Mouse (Mus musculus): ENCODE results near the gene Arhgef39. TPM values are rescaled to one million over a fixed set of nuclear protein-coding genes. Genes with fewer than 3 reads are reported as not detected.
A peak's percentile ranks its signal among the peaks of the same experiment; 100 is the strongest.

The Arhgef39 gene
- polyA plus RNA-seq, 1 experiment from 2014 or later = 42.5 TPM

DNA sequence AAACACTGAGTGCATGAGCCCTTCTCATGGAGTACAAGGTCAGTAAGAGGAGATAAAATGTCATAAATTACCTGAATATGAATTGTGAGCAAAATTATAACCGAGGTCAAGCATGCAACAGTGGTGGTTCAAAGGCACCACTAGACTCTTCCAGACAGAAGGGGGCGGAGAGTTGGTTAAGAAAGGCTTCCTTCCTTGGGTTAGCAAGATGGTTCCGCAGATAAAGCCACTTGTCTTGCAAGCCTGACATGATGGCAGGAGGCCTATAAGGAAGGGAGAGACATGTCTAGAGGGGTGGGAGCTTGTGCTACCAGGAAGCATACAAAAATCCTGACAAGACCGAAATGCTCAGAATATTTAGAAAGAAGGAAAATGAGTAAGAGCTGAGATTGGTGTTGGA lies 4.8 kb upstream of the Arhgef39 start:
- Histone ChIP-seq H3K4me1 (replicated peaks; ENCODE audit: control insufficient read depth, insufficient read depth, low read length) (peaks cover 14% of the 10 kb centered on the region; the same call in 1 of the 2 replicates), H3K9ac (ENCODE audit: low read length) (no peak overlapping the region), H3K4me3 (ENCODE audit: low read depth, low read length) (no peak overlapping the region), H3K27ac (ENCODE audit: low read depth) (no peak overlapping the region), H3K4me2 (ENCODE audit: low read length) (no peak overlapping the region), H3K27me3 (replicated peaks; ENCODE audit: control insufficient read depth, insufficient read depth, low read length) (no peaks in the 10 kb centered on the region), H3K9me3 (ENCODE audit: control insufficient read depth, low read length) (no peaks in the 10 kb centered on the region), H3K36me3 (ENCODE audit: control insufficient read depth, insufficient read depth, low read length) (no peaks in the 10 kb centered on the region)
- 81% methylated on average over 4 of the region's 4 CpGs for WGBS
- ATAC-seq (replicated peaks; ENCODE audit: low FRiP score, low TSS enrichment, low read depth) (no peak), DNase-seq (ENCODE audit: low spot score) (no peak)

DNA sequence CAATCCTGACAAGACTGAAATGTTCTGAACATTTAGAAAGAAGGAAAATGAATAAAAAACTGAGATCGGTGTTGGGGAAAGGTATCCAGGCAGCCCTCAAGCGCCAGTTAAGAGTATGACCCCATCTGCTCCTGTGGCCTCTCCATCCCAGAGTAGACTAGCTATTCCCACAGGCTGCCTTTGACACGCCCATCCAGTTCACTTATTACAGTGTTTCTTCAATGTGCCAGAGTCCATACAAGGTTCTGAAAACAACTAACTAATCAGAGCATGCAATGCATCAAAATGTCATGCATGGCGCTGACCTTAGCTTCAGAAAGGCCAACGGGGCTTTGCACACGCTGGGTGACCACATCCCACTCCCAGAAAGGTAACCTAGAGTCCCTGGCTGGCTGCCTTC lies 4.0 kb upstream of the Arhgef39 start:
- no peaks in the 10 kb centered on the region for H3K27me3 ChIP-seq (replicated peaks; ENCODE audit: control insufficient read depth, insufficient read depth, low read length)
- no peak overlapping the region for H3K4me2 ChIP-seq (ENCODE audit: low read length)
- WGBS = 82% methylated on average over 6 of the region's 6 CpGs
- no peak overlapping the region for H3K27ac ChIP-seq (ENCODE audit: low read depth)
- H3K4me3 ChIP-seq (ENCODE audit: low read depth, low read length) = no peak overlapping the region
- no peak for DNase-seq (ENCODE audit: low spot score)
- no peaks in the 10 kb centered on the region for H3K36me3 ChIP-seq (ENCODE audit: control insufficient read depth, insufficient read depth, low read length)
- H3K9ac ChIP-seq (ENCODE audit: low read length) = no peak overlapping the region
- peaks cover 11% of the 10 kb centered on the region for H3K4me1 ChIP-seq (replicated peaks; ENCODE audit: control insufficient read depth, insufficient read depth, low read length)
- ATAC-seq (replicated peaks; ENCODE audit: low FRiP score, low TSS enrichment, low read depth) = no peak
- H3K9me3 ChIP-seq (ENCODE audit: control insufficient read depth, low read length) = no peaks in the 10 kb centered on the region

DNA sequence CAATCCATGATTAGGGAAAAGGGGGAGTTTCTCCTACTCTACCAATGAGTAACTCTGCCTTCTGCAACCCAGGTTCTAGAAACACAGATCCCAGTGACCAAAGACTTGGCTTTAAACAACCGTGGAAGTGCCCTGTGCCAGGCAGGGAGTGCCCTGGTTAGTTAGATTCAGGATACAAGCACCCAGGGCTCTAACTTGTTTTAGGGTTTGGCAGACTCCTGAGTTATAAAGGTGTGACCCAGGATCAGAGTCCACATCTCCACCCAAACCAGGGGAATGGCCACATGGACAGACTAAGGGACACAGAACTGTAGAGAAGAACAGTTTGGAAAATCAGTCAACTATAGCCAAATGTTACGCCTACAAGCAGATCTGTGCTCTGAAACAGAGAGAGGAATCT lies 3.5 kb upstream of the Arhgef39 start:
- no peak overlapping the region for H3K4me2 ChIP-seq (ENCODE audit: low read length)

DNA sequence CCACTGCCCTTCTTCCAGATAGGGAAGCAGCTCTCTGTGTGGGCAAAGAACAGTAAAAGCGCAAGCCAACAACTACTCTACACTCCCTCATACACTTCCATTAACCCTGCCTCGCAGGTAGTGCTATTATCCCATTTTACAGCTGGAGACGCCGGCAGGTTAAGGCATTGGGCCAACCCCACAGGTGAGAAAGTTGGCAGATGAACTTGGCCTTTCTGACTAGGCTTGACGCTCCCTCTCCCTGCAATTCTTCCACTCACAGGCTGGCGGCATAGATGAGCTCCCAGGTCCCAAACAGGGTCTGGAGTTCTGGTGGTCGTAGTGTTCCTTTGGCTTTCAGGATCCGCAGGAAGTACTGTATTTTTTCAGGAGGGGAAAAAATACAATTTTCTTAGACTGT lies 512 bp downstream of the Arhgef39 start:
- H3K27ac ChIP-seq (ENCODE audit: low read depth) = peak overlapping the region; percentile 57; the same call in 1 of the 2 replicates
- DNase-seq (ENCODE audit: low spot score) = peak; percentile 69
- peak overlapping the region; percentile 71 for H3K4me3 ChIP-seq (ENCODE audit: low read depth, low read length)
- H3K4me2 ChIP-seq (ENCODE audit: low read length) = peak overlapping the region; percentile 72
- H3K36me3 ChIP-seq (ENCODE audit: control insufficient read depth, insufficient read depth, low read length) = peaks cover 18% of the 10 kb centered on the region
- no peaks in the 10 kb centered on the region for H3K9me3 ChIP-seq (ENCODE audit: control insufficient read depth, low read length)
- H3K9ac ChIP-seq (ENCODE audit: low read length) = peak overlapping the region; percentile 77
- WGBS = 15% methylated on average over 8 of the region's 8 CpGs
- no peaks in the 10 kb centered on the region for H3K27me3 ChIP-seq (replicated peaks; ENCODE audit: control insufficient read depth, insufficient read depth, low read length)
- H3K4me1 ChIP-seq (replicated peaks; ENCODE audit: control insufficient read depth, insufficient read depth, low read length) = peaks cover 26% of the 10 kb centered on the region
- ATAC-seq (replicated peaks; ENCODE audit: low FRiP score, low TSS enrichment, low read depth) = peak; percentile 44; the same call in 1 of the 2 replicates

More for the DNA sequence above, 3.5 kb upstream of the Arhgef39 start:
- Histone ChIP-seq H3K4me3 (ENCODE audit: low read depth, low read length) (no peak overlapping the region), H3K9me3 (ENCODE audit: control insufficient read depth, low read length) (no peaks in the 10 kb centered on the region), H3K27me3 (replicated peaks; ENCODE audit: control insufficient read depth, insufficient read depth, low read length) (no peaks in the 10 kb centered on the region), H3K36me3 (ENCODE audit: control insufficient read depth, insufficient read depth, low read length) (no peaks in the 10 kb centered on the region), H3K27ac (ENCODE audit: low read depth) (no peak overlapping the region), H3K4me1 (replicated peaks; ENCODE audit: control insufficient read depth, insufficient read depth, low read length) (peaks cover 13% of the 10 kb centered on the region), H3K9ac (ENCODE audit: low read length) (no peak overlapping the region)
- no peak for ATAC-seq (replicated peaks; ENCODE audit: low FRiP score, low TSS enrichment, low read depth)
- WGBS = 70% methylated on average over 2 of the region's 2 CpGs
- no peak for DNase-seq (ENCODE audit: low spot score)

DNA sequence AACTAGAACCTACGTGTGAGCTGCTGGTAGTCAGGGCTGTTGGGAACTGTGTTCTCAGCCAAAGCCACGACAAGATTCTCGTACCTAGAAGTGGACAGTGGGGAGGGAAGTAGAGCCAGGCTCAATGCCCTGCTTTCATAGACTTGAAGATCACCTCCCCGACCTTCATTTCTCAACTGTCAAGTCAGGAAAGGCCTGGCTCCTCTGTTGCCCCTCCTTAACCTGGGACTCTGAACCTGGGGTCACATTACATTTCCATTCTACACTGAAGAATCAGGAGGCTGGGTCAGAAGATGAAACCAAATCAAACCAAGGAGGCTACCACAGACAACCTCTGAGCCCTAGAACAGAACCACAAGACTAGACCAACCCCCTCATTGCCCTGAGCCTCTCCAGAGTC lies 1.5 kb downstream of the Arhgef39 start:
- Histone ChIP-seq H3K4me2 (ENCODE audit: low read length) (peak overlapping the region; percentile 72), H3K4me3 (ENCODE audit: low read depth, low read length) (peak overlapping the region; percentile 71), H3K27me3 (replicated peaks; ENCODE audit: control insufficient read depth, insufficient read depth, low read length) (no peaks in the 10 kb centered on the region), H3K4me1 (replicated peaks; ENCODE audit: control insufficient read depth, insufficient read depth, low read length) (peaks cover 26% of the 10 kb centered on the region), H3K9me3 (ENCODE audit: control insufficient read depth, low read length) (no peaks in the 10 kb centered on the region), H3K36me3 (ENCODE audit: control insufficient read depth, insufficient read depth, low read length) (peaks cover 18% of the 10 kb centered on the region), H3K27ac (ENCODE audit: low read depth) (no peak overlapping the region), H3K9ac (ENCODE audit: low read length) (peak overlapping the region; percentile 77)
- ATAC-seq (replicated peaks; ENCODE audit: low FRiP score, low TSS enrichment, low read depth) (no peak), DNase-seq (ENCODE audit: low spot score) (no peak)
- WGBS = 54% methylated on average over 4 of the region's 4 CpGs

DNA sequence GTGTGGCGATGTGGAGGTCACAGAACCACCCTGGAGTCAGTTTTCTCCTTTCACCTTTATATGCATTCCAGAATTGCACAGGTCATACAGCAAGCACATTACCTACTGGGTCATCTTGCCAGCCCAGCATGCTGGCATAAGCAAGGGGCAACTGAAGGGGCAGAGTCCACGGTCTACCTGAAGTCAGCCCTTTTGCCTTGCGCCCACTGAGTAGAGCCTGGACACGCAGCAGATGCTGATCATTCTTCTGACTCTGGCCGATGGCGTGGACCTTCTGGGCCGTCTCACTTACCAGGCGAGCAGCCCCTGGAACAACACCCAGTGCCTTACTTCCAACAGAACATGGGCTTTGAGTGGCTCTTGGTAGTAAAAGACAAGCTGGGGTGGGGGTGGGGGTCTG lies 2.1 kb downstream of the Arhgef39 start:
- peak overlapping the region; percentile 72; the same call in 1 of the 2 replicates for H3K4me2 ChIP-seq (ENCODE audit: low read length)
- peaks cover 18% of the 10 kb centered on the region for H3K36me3 ChIP-seq (ENCODE audit: control insufficient read depth, insufficient read depth, low read length)
- 95% methylated on average over 8 of the region's 8 CpGs for WGBS
- H3K9ac ChIP-seq (ENCODE audit: low read length) = no peak overlapping the region
- ATAC-seq (replicated peaks; ENCODE audit: low FRiP score, low TSS enrichment, low read depth) (no peak), DNase-seq (ENCODE audit: low spot score) (no peak)
- H3K27me3 ChIP-seq (replicated peaks; ENCODE audit: control insufficient read depth, insufficient read depth, low read length) = no peaks in the 10 kb centered on the region
- no peak overlapping the region for H3K27ac ChIP-seq (ENCODE audit: low read depth)
- H3K4me1 ChIP-seq (replicated peaks; ENCODE audit: control insufficient read depth, insufficient read depth, low read length) = peaks cover 26% of the 10 kb centered on the region
- no peak overlapping the region for H3K4me3 ChIP-seq (ENCODE audit: low read depth, low read length)
- no peaks in the 10 kb centered on the region for H3K9me3 ChIP-seq (ENCODE audit: control insufficient read depth, low read length)

DNA sequence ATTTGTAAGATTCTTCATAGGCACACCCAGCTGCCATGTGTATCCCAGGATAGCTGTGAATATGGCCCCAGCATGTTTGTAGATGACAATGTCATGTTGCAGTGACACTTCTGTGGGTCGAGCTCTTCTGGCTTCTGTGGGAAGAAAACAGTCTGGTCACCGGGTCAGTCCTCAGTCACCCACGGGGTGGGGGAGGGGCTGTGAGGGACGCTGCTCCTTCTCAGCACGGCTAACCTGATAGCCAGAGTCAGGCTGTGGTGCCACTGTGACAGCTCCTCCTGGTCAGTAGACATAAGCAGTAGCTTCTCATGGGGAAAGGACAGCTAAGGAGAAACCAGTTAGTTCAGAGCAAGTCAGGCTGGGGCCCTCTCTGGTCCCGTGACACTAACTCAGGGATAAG lies 2.9 kb downstream of the Arhgef39 start:
- 72% methylated on average over 6 of the region's 6 CpGs for WGBS
- no peak overlapping the region for H3K4me3 ChIP-seq (ENCODE audit: low read depth, low read length)
- H3K27me3 ChIP-seq (replicated peaks; ENCODE audit: control insufficient read depth, insufficient read depth, low read length) = no peaks in the 10 kb centered on the region
- H3K9me3 ChIP-seq (ENCODE audit: control insufficient read depth, low read length) = no peaks in the 10 kb centered on the region
- no peak overlapping the region for H3K27ac ChIP-seq (ENCODE audit: low read depth)
- peaks cover 18% of the 10 kb centered on the region for H3K36me3 ChIP-seq (ENCODE audit: control insufficient read depth, insufficient read depth, low read length)
- peaks cover 26% of the 10 kb centered on the region for H3K4me1 ChIP-seq (replicated peaks; ENCODE audit: control insufficient read depth, insufficient read depth, low read length)
- H3K4me2 ChIP-seq (ENCODE audit: low read length) = no peak overlapping the region
- H3K9ac ChIP-seq (ENCODE audit: low read length) = no peak overlapping the region
- DNase-seq (ENCODE audit: low spot score) (no peak), ATAC-seq (replicated peaks; ENCODE audit: low FRiP score, low TSS enrichment, low read depth) (no peak)

DNA sequence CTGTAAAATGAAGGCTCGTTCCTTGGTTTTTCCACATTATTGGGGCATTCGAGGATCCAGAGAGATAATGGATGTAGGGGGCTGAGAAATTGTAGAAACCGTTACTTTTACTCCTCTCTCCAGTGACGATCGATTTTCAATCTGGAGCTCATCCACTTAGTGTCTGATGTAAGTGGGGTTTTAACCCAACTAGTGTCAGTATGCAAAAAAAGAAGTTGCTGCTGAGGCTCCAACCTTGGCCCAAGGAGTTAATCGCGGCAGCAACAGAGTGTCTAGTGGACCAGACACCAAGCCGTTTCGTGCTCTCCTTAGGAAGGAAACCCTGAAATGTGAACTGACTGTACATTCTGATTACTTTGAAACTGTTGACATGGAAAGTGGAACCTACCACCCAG lies 5.7 kb downstream of the Arhgef39 start:
- no peaks in the 10 kb centered on the region for H3K27me3 ChIP-seq (replicated peaks; ENCODE audit: control insufficient read depth, insufficient read depth, low read length)

DNA sequence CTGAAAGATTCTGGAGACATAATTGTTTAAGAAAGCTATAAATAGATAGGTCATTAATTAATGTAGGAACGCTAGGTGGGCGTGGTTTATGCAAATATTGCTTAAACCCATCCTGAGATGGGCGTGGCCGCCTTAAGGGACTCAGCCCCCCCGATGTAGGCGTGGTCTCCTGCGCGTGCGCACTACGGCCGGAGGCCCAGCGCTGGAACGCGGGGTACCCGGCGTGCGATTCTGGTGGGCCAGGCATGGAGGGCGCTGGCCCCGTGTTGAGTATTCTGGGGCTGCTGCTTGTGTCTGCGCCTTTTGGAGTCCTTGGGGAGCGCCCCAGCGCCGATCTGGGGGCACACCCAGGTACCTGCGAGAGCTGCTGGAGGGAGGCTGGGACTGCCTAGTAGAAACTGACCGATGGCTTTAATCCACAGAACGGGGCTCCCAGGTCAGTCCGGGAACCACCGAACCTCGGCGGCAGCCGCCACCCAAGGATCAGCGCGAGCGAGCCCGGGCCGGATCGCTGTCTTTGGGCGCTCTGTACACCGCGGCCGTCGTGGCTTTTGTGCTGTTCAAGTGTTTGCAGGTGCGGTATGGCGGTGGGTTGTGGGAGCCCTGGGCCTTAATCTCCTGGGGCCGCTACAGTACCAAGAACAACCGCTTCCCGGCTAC lies 6.2 kb downstream of the Arhgef39 start:
- H3K9me3 ChIP-seq (ENCODE audit: control insufficient read depth, low read length) = no peaks in the 10 kb centered on the region
- peak overlapping the region; percentile 87 for H3K27ac ChIP-seq (ENCODE audit: low read depth)
- H3K9ac ChIP-seq (ENCODE audit: low read length) = peak overlapping the region; percentile 62
- WGBS = under 1% methylated on average over 47 of the region's 47 CpGs
- peaks cover 21% of the 10 kb centered on the region for H3K4me1 ChIP-seq (replicated peaks; ENCODE audit: control insufficient read depth, insufficient read depth, low read length)
- peak; percentile 99 for DNase-seq (ENCODE audit: low spot score)
- H3K4me2 ChIP-seq (ENCODE audit: low read length) = peak overlapping the region; percentile 61
- peak overlapping the region; percentile 65 for H3K4me3 ChIP-seq (ENCODE audit: low read depth, low read length)
- H3K27me3 ChIP-seq (replicated peaks; ENCODE audit: control insufficient read depth, insufficient read depth, low read length) = no peaks in the 10 kb centered on the region
- peaks cover 18% of the 10 kb centered on the region for H3K36me3 ChIP-seq (ENCODE audit: control insufficient read depth, insufficient read depth, low read length)
- peak; percentile 87 for ATAC-seq (replicated peaks; ENCODE audit: low FRiP score, low TSS enrichment, low read depth)

More for the DNA sequence above, 5.7 kb downstream of the Arhgef39 start:
- Histone ChIP-seq H3K9ac (ENCODE audit: low read length) (peak overlapping the region; percentile 62), H3K4me2 (ENCODE audit: low read length) (peak overlapping the region; percentile 61), H3K9me3 (ENCODE audit: control insufficient read depth, low read length) (no peaks in the 10 kb centered on the region), H3K4me3 (ENCODE audit: low read depth, low read length) (peak overlapping the region; percentile 65), H3K27ac (ENCODE audit: low read depth) (peak overlapping the region; percentile 87), H3K36me3 (ENCODE audit: control insufficient read depth, insufficient read depth, low read length) (peaks cover 18% of the 10 kb centered on the region), H3K4me1 (replicated peaks; ENCODE audit: control insufficient read depth, insufficient read depth, low read length) (peaks cover 26% of the 10 kb centered on the region)
- WGBS = 2% methylated on average over 9 of the region's 9 CpGs
- ATAC-seq (replicated peaks; ENCODE audit: low FRiP score, low TSS enrichment, low read depth) = no peak
- peak; percentile 65 for DNase-seq (ENCODE audit: low spot score)
